Mouse (Mus musculus) MEL (cell line): ENCODE data around the gene BC037034. TPM values are rescaled to one million over a fixed set of nuclear protein-coding genes. Genes with fewer than 3 reads are reported as not detected.
A peak's percentile ranks its signal among the peaks of the same experiment; 100 is the strongest.

Source experiments
- DNase-seq: peaks from one replicate; pipeline ENCODE4 v3.0.0; 2011; ENCODE audit warnings: low read depth, low spot score
- H3K27ac ChIP-seq: 2 replicates; pipeline ENCODE4 v1.5.1; 2012; ENCODE audit warnings: low read depth, mild to moderate bottlenecking, control low read depth, low read length, moderate library complexity; ENCODE audit not compliant: control insufficient read depth
- H3K27me3 ChIP-seq, 2 experiments: fragments of 150-350 bp in 1 of 2; sonication (generic) in 1 of 2; 2 replicates each; pipeline ENCODE4 v1.6.1; 2012; ENCODE audit warnings: low read length in 2 of 2, mild to moderate bottlenecking in 2 of 2, improper control_type of control experiment in 1 of 2, moderate library complexity in 1 of 2; ENCODE audit not compliant: insufficient read depth in 2 of 2, control insufficient read depth in 1 of 2
- H3K36me3 ChIP-seq, 2 experiments: 2 replicates each; pipeline ENCODE4 v1.6.1; 2012 to 2014; ENCODE audit warnings: low read length in 2 of 2, improper control_type of control experiment in 1 of 2, inconsistent platforms in 1 of 2, mild to moderate bottlenecking in 1 of 2; ENCODE audit not compliant: insufficient read depth in 2 of 2, control insufficient read depth in 1 of 2
- H3K4me1 ChIP-seq, 2 experiments: fragments of 150-350 bp in 1 of 2; sonication (generic) in 1 of 2; 2 replicates each; pipeline ENCODE4 v1.6.1; 2012; ENCODE audit warnings: low read length in 2 of 2, improper control_type of control experiment in 1 of 2, mild to moderate bottlenecking in 1 of 2; ENCODE audit not compliant: insufficient read depth in 2 of 2, control insufficient read depth in 1 of 2
- H3K4me3 ChIP-seq, 2 experiments: fragments of 150-350 bp in 1 of 2; sonication (generic) in 1 of 2; 2 replicates each; pipeline ENCODE4 v1.5.1; 2012; ENCODE audit warnings: low read depth in 2 of 2, low read length in 2 of 2, mild to moderate bottlenecking in 2 of 2, moderate library complexity in 2 of 2, control low read depth in 1 of 2, improper control_type of control experiment in 1 of 2; ENCODE audit not compliant: control insufficient read depth in 1 of 2, insufficient read depth in 1 of 2
- H3K79me2 ChIP-seq: 2 replicates; pipeline ENCODE4 v1.6.1; 2012; ENCODE audit warnings: mild to moderate bottlenecking, low read length, moderate library complexity; ENCODE audit not compliant: control insufficient read depth, poor library complexity, insufficient read depth
- H3K9ac ChIP-seq: 2 replicates; pipeline ENCODE4 v1.6.1; 2012; ENCODE audit warnings: low read depth, mild to moderate bottlenecking, control low read depth, low read length, moderate library complexity; ENCODE audit not compliant: control insufficient read depth, poor library complexity, severe bottlenecking
- H3K9me3 ChIP-seq: fragments of 150-350 bp; sonication (generic); replicated peaks from 2 replicates; pipeline ENCODE4 v1.6.1; 2012; ENCODE audit warnings: mild to moderate bottlenecking, low read length, improper control_type of control experiment, moderate library complexity; ENCODE audit not compliant: insufficient read depth
- BHLHE40 ChIP-seq: IDR thresholded peaks from 2 replicates; pipeline ENCODE4 v1.6.1; 2012; ENCODE audit warnings: low read depth, mild to moderate bottlenecking, inconsistent platforms, low read length, improper control_type of control experiment, borderline replicate concordance
- CHD1 ChIP-seq: IDR thresholded peaks from 2 replicates; pipeline ENCODE4 v1.6.1; 2012; ENCODE audit warnings: low read depth, mild to moderate bottlenecking, inconsistent platforms, low read length, improper control_type of control experiment
- CHD2 ChIP-seq: IDR thresholded peaks from 2 replicates; pipeline ENCODE4 v1.6.1; 2011; ENCODE audit warnings: low read length, improper control_type of control experiment
- ELF1 ChIP-seq: IDR thresholded peaks from 2 replicates; pipeline ENCODE4 v1.6.1; 2014; ENCODE audit warnings: low read depth, mild to moderate bottlenecking, inconsistent platforms, low read length, improper control_type of control experiment, moderate library complexity
- ETS1 ChIP-seq: IDR thresholded peaks from 2 replicates; pipeline ENCODE4 v1.6.1; 2012; ENCODE audit warnings: low read depth, mild to moderate bottlenecking, inconsistent platforms, low read length, improper control_type of control experiment, moderate library complexity
- GATA1 ChIP-seq: IDR thresholded peaks from 2 replicates; pipeline ENCODE4 v1.6.1; 2011; ENCODE audit warnings: low read depth, low read length, improper control_type of control experiment
- JUND ChIP-seq: IDR thresholded peaks from 2 replicates; pipeline ENCODE4 v1.6.1; 2011; ENCODE audit warnings: low read depth, mild to moderate bottlenecking, improper control_type of control experiment, low read length
- KAT2A ChIP-seq: conservative IDR thresholded peaks from 2 replicates; pipeline ENCODE4 v1.6.1; 2012; ENCODE audit warnings: low read depth, low read length, improper control_type of control experiment, inconsistent platforms
- MAFK ChIP-seq: IDR thresholded peaks from 2 replicates; pipeline ENCODE4 v1.6.1; 2011; ENCODE audit warnings: low read depth, mild to moderate bottlenecking, low read length, improper control_type of control experiment, borderline replicate concordance
- MAX ChIP-seq: IDR thresholded peaks from 2 replicates; pipeline ENCODE4 v1.6.1; 2011; ENCODE audit warnings: low read length, improper control_type of control experiment
- MAZ ChIP-seq: IDR thresholded peaks from 2 replicates; pipeline ENCODE4 v1.6.1; 2012; ENCODE audit warnings: low read depth, mild to moderate bottlenecking, inconsistent platforms, low read length, improper control_type of control experiment
- MEF2A ChIP-seq: IDR thresholded peaks from 2 replicates; pipeline ENCODE4 v1.6.1; 2014; ENCODE audit warnings: low read depth, mild to moderate bottlenecking, inconsistent platforms, low read length, improper control_type of control experiment; ENCODE audit not compliant: poor library complexity, insufficient replicate concordance, severe bottlenecking; ENCODE audit errors: extremely low read depth
- MXI1 ChIP-seq: IDR thresholded peaks from 2 replicates; pipeline ENCODE4 v1.6.1; 2011; ENCODE audit warnings: mild to moderate bottlenecking, low read depth, low read length, improper control_type of control experiment
- MYB ChIP-seq: IDR thresholded peaks from 2 replicates; pipeline ENCODE4 v1.6.1; 2011; ENCODE audit warnings: mild to moderate bottlenecking, low read depth, low read length, improper control_type of control experiment
- MYC ChIP-seq: IDR thresholded peaks from 2 replicates; pipeline ENCODE4 v1.6.1; 2011; ENCODE audit warnings: low read depth, mild to moderate bottlenecking, low read length, improper control_type of control experiment, moderate library complexity
- NELFE ChIP-seq: IDR thresholded peaks from 2 replicates; pipeline ENCODE4 v1.6.1; 2011; ENCODE audit warnings: low read depth, low read length, improper control_type of control experiment
- NRF1 ChIP-seq: IDR thresholded peaks from 2 replicates; pipeline ENCODE4 v1.6.1; 2014; ENCODE audit warnings: low read depth, mild to moderate bottlenecking, inconsistent platforms, low read length, improper control_type of control experiment, moderate library complexity; ENCODE audit not compliant: poor library complexity, insufficient read depth, severe bottlenecking
- POLR2A ChIP-seq, 2 experiments: IDR thresholded peaks; 2 replicates each; pipeline ENCODE4 v1.6.1; 2011 to 2012; ENCODE audit warnings: low read length in 2 of 2, mild to moderate bottlenecking in 2 of 2, control low read depth in 1 of 2, improper control_type of control experiment in 1 of 2, low read depth in 1 of 2, moderate library complexity in 1 of 2; ENCODE audit not compliant: control insufficient read depth in 1 of 2, insufficient read depth in 1 of 2, poor library complexity in 1 of 2
- POLR2AphosphoS2 ChIP-seq: IDR thresholded peaks from 2 replicates; pipeline ENCODE4 v1.6.1; 2011; ENCODE audit warnings: low read length, improper control_type of control experiment
- POLR2AphosphoS5 ChIP-seq: IDR thresholded peaks from 2 replicates; pipeline ENCODE4 v1.6.1; 2012; ENCODE audit warnings: low read depth, borderline replicate concordance, mild to moderate bottlenecking, inconsistent platforms, low read length, moderate library complexity, mixed read lengths
- RAD21 ChIP-seq: IDR thresholded peaks from 2 replicates; pipeline ENCODE4 v1.6.1; 2011; ENCODE audit warnings: mild to moderate bottlenecking, low read depth, low read length, improper control_type of control experiment
- RCOR1 ChIP-seq: IDR thresholded peaks from 2 replicates; pipeline ENCODE4 v1.6.1; 2012; ENCODE audit warnings: low read depth, mild to moderate bottlenecking, inconsistent platforms, low read length, improper control_type of control experiment
- SIN3A ChIP-seq: IDR thresholded peaks from 2 replicates; pipeline ENCODE4 v1.6.1; 2012; ENCODE audit warnings: low read length, improper control_type of control experiment, inconsistent platforms
- SMC3 ChIP-seq: IDR thresholded peaks from 2 replicates; pipeline ENCODE4 v1.6.1; 2011; ENCODE audit warnings: low read depth, low read length, improper control_type of control experiment
- TAL1 ChIP-seq: IDR thresholded peaks from 2 replicates; pipeline ENCODE4 v1.6.1; 2012; ENCODE audit warnings: mild to moderate bottlenecking, inconsistent platforms, low read length, moderate library complexity, mixed read lengths
- TBP ChIP-seq: IDR thresholded peaks from 2 replicates; pipeline ENCODE4 v1.8.0; 2011; ENCODE audit warnings: low read depth, low read length, improper control_type of control experiment
- TCF12 ChIP-seq: IDR thresholded peaks from 2 replicates; pipeline ENCODE4 v1.6.1; 2014; ENCODE audit warnings: low read depth, mild to moderate bottlenecking, inconsistent platforms, low read length, improper control_type of control experiment, moderate library complexity
- USF2 ChIP-seq, 2 experiments: IDR thresholded peaks; 2 replicates each; pipeline ENCODE4 v1.6.1; 2011 to 2012; ENCODE audit warnings: improper control_type of control experiment in 2 of 2, low read length in 2 of 2, borderline replicate concordance in 1 of 2, inconsistent platforms in 1 of 2, low read depth in 1 of 2, mild to moderate bottlenecking in 1 of 2; ENCODE audit not compliant: insufficient read depth in 1 of 2
- ZC3H11A ChIP-seq: IDR thresholded peaks from 2 replicates; pipeline ENCODE4 v1.6.1; 2012; ENCODE audit warnings: low read depth, mild to moderate bottlenecking, inconsistent platforms, low read length, improper control_type of control experiment
- ZKSCAN1 ChIP-seq: IDR thresholded peaks from 2 replicates; pipeline ENCODE4 v1.6.1; 2012; ENCODE audit warnings: low read depth, mild to moderate bottlenecking, inconsistent platforms, low read length, improper control_type of control experiment, moderate library complexity
- ZNF384 ChIP-seq: IDR thresholded peaks from 2 replicates; pipeline ENCODE4 v1.6.1; 2012; ENCODE audit warnings: low read depth, mild to moderate bottlenecking, inconsistent platforms, low read length, improper control_type of control experiment
- polyA plus RNA-seq, 2 experiments: library from polyadenylated mRNA; stranded (reverse) in 1 of 2; unstranded in 1 of 2; fragments of >175 nt in 1 of 2; fragments of >200 nt in 1 of 2; gene quantifications; 2 replicates each; pipeline versions ENCODE4 v1.2.1 to v1.2.4; 2012; ENCODE audit warnings: low replicate concordance in 2 of 2, low read depth in 1 of 2; ENCODE audit not compliant: insufficient read length in 2 of 2, insufficient read depth in 1 of 2, missing spikeins in 1 of 2
- total RNA-seq: library from RNA; depleted of rRNA; stranded (reverse); fragments of 300-350 nt; gene quantifications from 2 replicates; pipeline ENCODE4 v1.2.3, GENCODE M21; 2012

Gene BC037034
- total and polyA plus RNA-seq, 3 experiments, result 35.6 to 59.1 TPM; not detected in 1

DNA sequence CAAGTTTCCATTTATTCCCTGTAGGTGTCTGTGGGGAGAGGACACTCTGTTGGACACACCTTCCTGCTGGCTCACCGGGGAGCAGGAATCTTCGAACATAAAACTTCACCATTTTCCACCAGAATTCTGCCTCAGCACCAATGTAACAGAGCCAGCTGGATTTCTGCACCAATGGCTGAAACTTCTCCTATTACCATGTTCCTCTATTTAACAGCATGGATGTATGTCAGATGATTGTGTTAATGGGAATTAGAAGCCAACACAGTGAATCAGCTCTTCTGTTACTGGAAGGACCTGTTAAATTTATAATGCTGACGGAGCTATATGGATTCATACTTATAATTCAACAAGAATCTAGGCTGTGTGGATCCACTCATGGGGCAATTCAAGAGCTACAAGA, 34.3 kb downstream of the BC037034 start:
- Histone ChIP-seq H3K36me3 (peaks cover 0 to 17% of the 10 kb centered on the region in 2 experiments; a peak in 2 of 4 replicates), H3K27ac (no peak overlapping the region), H3K9ac (no peak overlapping the region), H3K4me3 (no peak overlapping the region), H3K4me1 (peaks cover 10 to 17% of the 10 kb centered on the region in 2 experiments), H3K79me2 (no peaks in the 10 kb centered on the region), H3K9me3 (no peaks in the 10 kb centered on the region), H3K27me3 (no peaks in the 10 kb centered on the region)
- DNase-seq, result peak; percentile 57
- TF ChIP-seq RCOR1, result no peak
- TF ChIP-seq MYB, result no peak
- TF ChIP-seq TAL1, result no peak
- TF ChIP-seq MAFK, result no peak
- no peak for TF ChIP-seq ZC3H11A
- TF ChIP-seq NELFE, result 0 out of 2 replicates have a peak, but pooled peaks have one; percentile 15
- no peak for TF ChIP-seq NRF1

DNA sequence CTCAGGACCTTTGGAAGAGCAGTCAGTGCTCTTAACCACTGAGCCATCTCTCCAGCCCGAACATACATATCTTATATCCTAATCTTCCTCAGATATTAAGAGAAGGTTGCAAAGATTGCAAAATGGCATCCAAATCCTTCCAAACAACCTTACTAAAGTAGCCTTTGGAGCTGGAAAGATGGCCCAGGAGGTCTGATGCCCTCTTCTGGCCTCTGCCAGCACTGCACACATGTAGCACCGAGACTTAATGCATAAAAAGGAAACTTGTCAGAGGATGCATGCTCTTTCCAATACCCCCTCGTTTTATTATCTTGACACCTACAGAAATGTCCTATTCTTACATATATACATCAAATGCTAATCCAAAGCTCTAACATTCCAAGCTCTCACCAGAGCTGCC, 35.8 kb downstream of the BC037034 start:
- no peak overlapping the region for H3K4me3 ChIP-seq
- TF ChIP-seq TCF12 (no peak), MAX (0 out of 2 replicates have a peak, but pooled peaks have one; percentile 29), CHD1 (no peak), RCOR1 (no peak), KAT2A (no peak), ELF1 (no peak), MEF2A (no peak), ETS1 (no peak), MAFK (no peak), ZKSCAN1 (no peak), MYB (no peak), ZC3H11A (peak; percentile 14), JUND (0 out of 2 replicates have a peak, but pooled peaks have one; percentile 36), POLR2AphosphoS5 (no peak), MYC (no peak; the same call in 1 of the 2 replicates), POLR2A (IDR thresholded peaks at IDR 0.05; ENCODE audit: control insufficient read depth in 1 of 2, insufficient read depth in 1 of 2, low read depth in 1 of 2, low read length in 2 of 2, poor library complexity in 1 of 2) (no peak), ZNF384 (no peak), MAZ (no peak), BHLHE40 (no peak), TAL1 (no peak), NRF1 (no peak), GATA1 (no peak), SMC3 (peak; percentile 72), SIN3A (no peak), RAD21 (peak; percentile 46), POLR2AphosphoS2 (no peak), CHD2 (no peak), TBP (0 out of 2 replicates have a peak, but pooled peaks have one; percentile 34), MXI1 (no peak), USF2 (IDR thresholded peaks at IDR 0.05; ENCODE audit: borderline replicate concordance in 1 of 2, insufficient read depth in 1 of 2, low read depth in 1 of 2, low read length in 2 of 2) (no peak)

More for the DNA sequence above, 35.8 kb downstream of the BC037034 start:
- Histone ChIP-seq H3K27ac (no peak overlapping the region), H3K9ac (no peak overlapping the region), H3K79me2 (no peaks in the 10 kb centered on the region), H3K36me3 (peaks cover 0 to 19% of the 10 kb centered on the region in 2 experiments; a peak in 2 of 4 replicates), H3K4me1 (peaks cover 10 to 19% of the 10 kb centered on the region in 2 experiments), H3K27me3 (no peaks in the 10 kb centered on the region), H3K9me3 (no peaks in the 10 kb centered on the region)
- DNase-seq, result peak; percentile 84
